Mouse (Mus musculus) liver, embryonic 12.5 days (tissue): ENCODE results near the gene Tldc2. TPM values are rescaled to one million over a fixed set of nuclear protein-coding genes. Genes with fewer than 3 reads are reported as not detected.

Experiments used
- ATAC-seq: fragments of 200-750 bp; cut with Nextera tagmentation; 2 replicates; pipeline ENCODE4 v1.8.0; 2017; ENCODE audit warnings: moderate number of reproducible peaks, mild to moderate bottlenecking, moderate library complexity
- H3K27ac ChIP-seq: fragments of 300-500 bp; sonication (generic); 2 replicates; pipeline ENCODE4 v1.5.1; 2016; ENCODE audit warnings: mild to moderate bottlenecking
- H3K27me3 ChIP-seq: fragments of 300-500 bp; sonication (generic); replicated peaks from 2 replicates; pipeline ENCODE4 v1.6.1; 2016; ENCODE audit warnings: mild to moderate bottlenecking, moderate library complexity
- H3K36me3 ChIP-seq: fragments of 300-500 bp; sonication (generic); 2 replicates; pipeline ENCODE4 v1.6.1; 2016; ENCODE audit warnings: mild to moderate bottlenecking, moderate library complexity
- H3K4me1 ChIP-seq: fragments of 300-500 bp; sonication (generic); 2 replicates; pipeline ENCODE4 v1.6.1; 2016
- H3K4me2 ChIP-seq: fragments of 300-500 bp; sonication (generic); 2 replicates; pipeline ENCODE4 v1.6.1; 2016; ENCODE audit warnings: mild to moderate bottlenecking, moderate library complexity
- H3K4me3 ChIP-seq: fragments of 300-500 bp; sonication (generic); 2 replicates; pipeline ENCODE4 v1.5.1; 2016; ENCODE audit warnings: mild to moderate bottlenecking, moderate library complexity
- H3K9ac ChIP-seq: fragments of 300-500 bp; sonication (generic); 2 replicates; pipeline ENCODE4 v1.6.1; 2016; ENCODE audit warnings: mild to moderate bottlenecking, moderate library complexity
- H3K9me3 ChIP-seq: fragments of 300-500 bp; sonication (generic); replicated peaks from 2 replicates; pipeline ENCODE4 v1.6.1; 2016; ENCODE audit warnings: mild to moderate bottlenecking, moderate library complexity
- WGBS: fragments of 180-500 bp; shearing (Covaris S2); methylation state at CpG from one replicate; pipeline ENCODE4 v1.1.7; 2016; ENCODE audit not compliant: insufficient replicate concordance; 5-methylcytosine and 5-hydroxymethylcytosine counted together
- polyA plus RNA-seq: library from polyadenylated mRNA; unstranded; fragments of >200 nt; fragmentation: Nextera tagmentation; extraction: Ambion mirVana; gene quantifications from 2 replicates; pipeline ENCODE4 v1.2.1, GENCODE M21; 2016

Tldc2 gene
- polyA plus RNA-seq, 1 experiment from 2014 or later = 0.29 TPM

GRCm38 (mm10) chr2:157081331-157081730, 5.5 kb upstream of the Tldc2 start:
- H3K27me3 ChIP-seq = peaks cover 77% of the 10 kb centered on the region
- ATAC-seq = no peak
- no peak overlapping the region for H3K4me3 ChIP-seq
- no peak overlapping the region for H3K27ac ChIP-seq
- peaks cover 19% of the 10 kb centered on the region for H3K4me1 ChIP-seq
- no peak overlapping the region for H3K4me2 ChIP-seq
- 80% methylated on average over 8 of the region's 8 CpGs for WGBS
- H3K9me3 ChIP-seq = no peaks in the 10 kb centered on the region
- H3K9ac ChIP-seq = no peak overlapping the region
- no peaks in the 10 kb centered on the region for H3K36me3 ChIP-seq

DNA sequence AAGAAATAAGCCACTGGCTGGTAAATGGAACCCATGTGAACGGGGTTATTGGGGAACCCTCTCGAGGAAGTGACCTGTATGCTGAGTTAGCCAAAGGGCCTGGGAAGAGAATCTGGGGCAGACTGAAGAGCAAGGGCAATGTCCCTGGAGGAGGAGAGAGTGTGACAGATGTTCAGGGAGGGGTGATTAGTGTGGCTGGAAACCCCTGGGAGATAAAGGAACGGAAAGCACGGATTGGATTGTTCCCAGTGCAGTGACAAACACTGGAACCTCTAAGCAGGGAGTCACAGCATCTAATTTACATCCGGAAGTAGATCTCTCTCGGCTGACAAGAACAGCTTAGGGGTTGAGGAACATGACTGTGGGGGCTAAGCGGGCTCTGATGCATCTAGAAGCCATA, 4.9 kb upstream of the Tldc2 start:
- no peak for ATAC-seq
- peaks cover 12% of the 10 kb centered on the region for H3K4me1 ChIP-seq
- WGBS = 17% methylated on average over 7 of the region's 7 CpGs
- no peak overlapping the region for H3K27ac ChIP-seq
- H3K4me2 ChIP-seq = no peak overlapping the region
- no peak overlapping the region for H3K9ac ChIP-seq
- H3K36me3 ChIP-seq = no peaks in the 10 kb centered on the region
- no peak overlapping the region for H3K4me3 ChIP-seq
- H3K27me3 ChIP-seq = peaks cover 71% of the 10 kb centered on the region
- no peaks in the 10 kb centered on the region for H3K9me3 ChIP-seq

- Histone ChIP-seq H3K4me3 (no peak overlapping the region), H3K27me3 (peaks cover 40% of the 10 kb centered on the region), H3K36me3 (no peaks in the 10 kb centered on the region), H3K27ac (no peak overlapping the region), H3K4me1 (peaks cover 12% of the 10 kb centered on the region; the same call in 1 of the 2 replicates), H3K9ac (no peak overlapping the region), H3K4me2 (no peak overlapping the region), H3K9me3 (no peaks in the 10 kb centered on the region)
- no peak for ATAC-seq
- WGBS = 66% methylated on average over 7 of the region's 7 CpGs
These were observed 1.8 kb upstream of the Tldc2 start for GRCm38 (mm10) chr2:157084831-157085585.

GRCm38 (mm10) chr2:157087536-157088317, 872 bp downstream of the Tldc2 start:
- 73% methylated on average over 14 of the region's 14 CpGs for WGBS
- no peak overlapping the region for H3K4me3 ChIP-seq
- no peak overlapping the region for H3K4me2 ChIP-seq
- no peak overlapping the region for H3K27ac ChIP-seq
- no peaks in the 10 kb centered on the region for H3K9me3 ChIP-seq
- peak; percentile 55; the same call in 1 of the 2 replicates for ATAC-seq
- peaks cover 11% of the 10 kb centered on the region; the same call in 1 of the 2 replicates for H3K4me1 ChIP-seq
- H3K36me3 ChIP-seq = no peaks in the 10 kb centered on the region
- no peak overlapping the region for H3K9ac ChIP-seq
- H3K27me3 ChIP-seq = peaks cover 25% of the 10 kb centered on the region

DNA sequence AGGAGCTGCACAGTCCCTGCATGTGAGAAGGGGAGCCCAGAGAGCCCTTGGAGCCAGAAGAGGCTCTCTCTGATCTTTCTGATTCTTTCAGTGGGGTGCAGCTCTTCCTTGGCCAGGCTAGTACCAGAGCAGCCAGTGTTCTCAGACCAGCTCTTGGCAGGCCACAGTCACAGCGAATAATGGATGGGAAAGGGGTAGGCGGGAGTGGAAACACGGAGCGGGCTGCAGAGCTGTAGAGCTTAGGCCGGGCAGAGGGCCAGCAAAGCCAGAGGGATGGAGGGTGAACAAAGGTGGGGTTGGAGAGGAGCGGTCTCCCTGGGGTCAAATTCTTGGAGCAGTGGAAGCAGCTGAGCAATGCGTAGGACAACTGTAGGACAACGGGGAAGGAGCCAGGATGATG, 5.2 kb downstream of the Tldc2 start:
- H3K4me1 ChIP-seq = peaks cover 11% of the 10 kb centered on the region; the same call in 1 of the 2 replicates
- no peak overlapping the region for H3K4me2 ChIP-seq
- no peak overlapping the region for H3K27ac ChIP-seq
- no peak overlapping the region for H3K4me3 ChIP-seq
- H3K9ac ChIP-seq = no peak overlapping the region
- H3K36me3 ChIP-seq = 0 out of 2 replicates have a peak, but pooled peaks cover 6% of the 10 kb centered on the region
- H3K9me3 ChIP-seq = no peaks in the 10 kb centered on the region
- ATAC-seq = no peak
- WGBS = 66% methylated on average over 8 of the region's 8 CpGs
- H3K27me3 ChIP-seq = peaks cover 12% of the 10 kb centered on the region

DNA sequence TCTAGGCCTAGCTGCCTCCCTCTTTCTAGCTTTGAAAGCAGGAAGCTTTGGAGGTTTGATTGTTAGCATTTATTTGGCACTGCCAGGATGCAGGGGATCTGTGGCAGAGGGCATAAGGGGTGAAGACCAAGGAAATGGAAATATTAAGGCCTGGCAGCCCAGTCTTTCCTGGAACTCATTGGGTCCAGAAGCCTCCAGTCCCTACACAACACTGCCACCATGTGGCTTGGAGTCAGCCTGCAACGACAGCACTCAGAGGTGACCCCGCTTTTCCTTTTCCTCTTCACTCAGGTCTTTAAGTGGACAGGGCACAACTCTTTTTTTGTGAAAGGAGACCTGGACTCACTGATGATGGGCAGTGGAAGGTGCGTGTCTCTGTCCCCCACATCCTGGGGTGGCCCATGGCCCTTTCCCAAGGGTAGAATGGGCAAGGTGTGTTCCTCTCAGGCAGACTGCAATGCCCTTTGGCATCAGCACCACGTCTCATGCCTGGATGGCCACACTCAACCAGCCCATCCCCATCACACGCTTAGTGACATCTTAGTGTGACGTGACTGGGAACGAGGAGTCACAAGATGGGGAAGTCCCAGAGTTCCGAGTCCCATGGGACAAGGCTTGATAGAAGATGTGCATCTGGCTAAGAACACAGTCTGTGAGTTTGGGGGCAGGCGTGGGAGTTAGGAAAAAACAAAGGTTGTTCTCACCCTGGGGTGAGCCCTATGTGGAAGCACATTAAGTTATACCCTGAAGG, 8.3 kb downstream of the Tldc2 start:
- Histone ChIP-seq H3K4me2 (no peak overlapping the region), H3K9me3 (no peaks in the 10 kb centered on the region), H3K36me3 (peaks cover 30% of the 10 kb centered on the region), H3K27ac (no peak overlapping the region), H3K4me1 (0 out of 2 replicates have a peak, but pooled peaks cover 3% of the 10 kb centered on the region), H3K4me3 (no peak overlapping the region), H3K9ac (no peak overlapping the region), H3K27me3 (peaks cover 12% of the 10 kb centered on the region; the same call in 1 of the 2 replicates)
- WGBS = 58% methylated on average over 9 of the region's 9 CpGs
- ATAC-seq = no peak

GRCm38 (mm10) chr2:157099532-157100318, 12.9 kb downstream of the Tldc2 start:
- H3K27me3 ChIP-seq = no peaks in the 10 kb centered on the region
- H3K9me3 ChIP-seq = no peaks in the 10 kb centered on the region
- no peak overlapping the region for H3K4me3 ChIP-seq
- H3K9ac ChIP-seq = no peak overlapping the region
- H3K4me2 ChIP-seq = no peak overlapping the region
- H3K27ac ChIP-seq = no peak overlapping the region
- WGBS = 75% methylated on average over 12 of the region's 12 CpGs
- H3K36me3 ChIP-seq = peaks cover 68% of the 10 kb centered on the region
- no peaks in the 10 kb centered on the region for H3K4me1 ChIP-seq
- ATAC-seq = no peak

GRCm38 (mm10) chr2:157100319-157100605, 13.4 kb downstream of the Tldc2 start:
- peaks cover 73% of the 10 kb centered on the region for H3K36me3 ChIP-seq
- WGBS = 82% methylated on average over 12 of the region's 12 CpGs

DNA sequence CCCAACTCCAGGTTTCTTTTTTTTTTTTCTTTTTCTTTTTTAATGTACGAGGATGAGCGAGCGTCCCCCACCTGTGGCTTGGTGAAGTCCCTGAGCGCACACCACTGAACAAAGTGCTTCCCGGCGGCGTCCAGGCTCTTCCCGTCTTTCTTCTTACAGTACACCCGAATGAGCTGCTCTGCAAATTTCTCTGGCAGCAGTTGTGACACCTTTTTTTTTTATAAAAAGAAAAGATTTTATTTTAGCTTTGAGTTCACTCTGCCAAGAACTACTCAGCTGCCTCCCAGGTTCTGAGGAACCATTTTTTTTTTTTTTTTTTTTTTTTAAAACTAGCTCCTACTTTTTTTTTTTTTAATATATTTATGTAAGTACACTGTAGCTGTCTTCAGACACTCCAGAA, 14.8 kb downstream of the Tldc2 start:
- H3K36me3 ChIP-seq = peaks cover 77% of the 10 kb centered on the region
- no peaks in the 10 kb centered on the region for H3K9me3 ChIP-seq
- no peaks in the 10 kb centered on the region for H3K4me1 ChIP-seq
- WGBS = 96% methylated on average over 9 of the region's 9 CpGs
- no peaks in the 10 kb centered on the region for H3K27me3 ChIP-seq
- H3K4me2 ChIP-seq = no peak overlapping the region
- no peak overlapping the region for H3K9ac ChIP-seq
- H3K27ac ChIP-seq = no peak overlapping the region
- no peak for ATAC-seq
- no peak overlapping the region for H3K4me3 ChIP-seq

More at GRCm38 (mm10) chr2:157100319-157100605, 13.4 kb downstream of the Tldc2 start:
- H3K9me3 ChIP-seq = no peaks in the 10 kb centered on the region
- H3K4me1 ChIP-seq = no peaks in the 10 kb centered on the region
- no peak overlapping the region for H3K9ac ChIP-seq
- no peak overlapping the region for H3K27ac ChIP-seq
- no peak for ATAC-seq
- H3K4me3 ChIP-seq = no peak overlapping the region
- H3K4me2 ChIP-seq = no peak overlapping the region
- no peaks in the 10 kb centered on the region for H3K27me3 ChIP-seq

GRCm38 (mm10) chr2:157102256-157102655, 15.4 kb downstream of the Tldc2 start:
- Histone ChIP-seq H3K9me3 (no peaks in the 10 kb centered on the region), H3K4me2 (no peak overlapping the region), H3K27me3 (no peaks in the 10 kb centered on the region), H3K4me1 (no peaks in the 10 kb centered on the region), H3K9ac (no peak overlapping the region), H3K27ac (no peak overlapping the region), H3K4me3 (no peak overlapping the region), H3K36me3 (peaks cover 83% of the 10 kb centered on the region)
- no peak for ATAC-seq
- WGBS = 66% methylated on average over 2 of the region's 2 CpGs

GRCm38 (mm10) chr2:157104454-157104853, 17.6 kb downstream of the Tldc2 start:
- H3K9me3 ChIP-seq = no peaks in the 10 kb centered on the region
- peaks cover 83% of the 10 kb centered on the region for H3K36me3 ChIP-seq
- H3K4me3 ChIP-seq = no peak overlapping the region
- no peaks in the 10 kb centered on the region for H3K27me3 ChIP-seq
- no peak overlapping the region for H3K4me2 ChIP-seq
- no peak for ATAC-seq
- H3K9ac ChIP-seq = no peak overlapping the region
- no peak overlapping the region for H3K27ac ChIP-seq
- WGBS = 78% methylated on average over 8 of the region's 8 CpGs
- H3K4me1 ChIP-seq = no peaks in the 10 kb centered on the region
